Mouse (Mus musculus): ENCODE measurements at regions not wholly inside any gene's neighbourhood (a gene's known extent, or its start where the extent isn't known, plus 50 kb on each side); places are given as distances from the start of the nearest gene placed in this dataset.

DNA sequence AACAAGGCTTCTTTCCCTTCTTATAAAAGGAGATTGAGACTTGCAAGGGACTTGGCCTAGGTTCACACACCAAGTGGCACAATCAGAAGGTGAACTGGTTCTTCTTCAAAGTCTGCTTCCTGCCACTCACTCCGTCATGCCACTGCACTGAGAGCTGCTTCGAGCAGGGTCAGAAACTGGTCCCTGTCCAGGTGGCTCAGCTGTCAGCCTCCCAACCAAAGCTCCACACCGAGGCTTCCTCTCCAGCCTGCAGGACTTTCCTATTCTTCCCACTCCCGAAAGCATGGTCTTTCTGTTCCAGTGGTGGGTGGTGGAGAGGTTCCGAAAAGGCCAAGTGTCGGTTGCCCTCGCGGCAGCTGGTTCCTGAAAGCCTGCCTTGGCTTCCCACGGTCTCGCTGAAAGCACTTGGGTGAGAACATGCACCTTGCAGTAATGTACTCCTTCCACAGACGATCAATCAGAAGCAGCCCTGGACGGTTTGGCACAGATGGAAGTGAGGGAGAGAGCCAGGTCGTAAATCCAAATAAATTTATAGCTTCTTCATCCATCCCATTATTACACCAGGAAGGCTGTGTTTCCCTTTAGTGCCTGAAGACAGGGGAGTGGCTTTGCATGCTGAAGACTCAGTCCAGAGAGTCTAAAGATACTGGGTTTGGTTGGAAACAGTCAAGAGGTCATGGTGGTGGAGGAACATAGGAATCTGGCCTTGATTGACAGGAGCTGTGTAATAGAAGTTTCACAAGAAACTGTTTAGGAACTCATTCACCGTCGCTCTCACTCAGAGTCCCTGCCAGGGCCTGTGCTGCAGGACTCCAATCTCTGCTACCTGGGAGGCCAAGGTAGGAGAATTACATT, 306.1 kb upstream of the 4930535I16Rik start:
- no peak for TF ChIP-seq USF1 (IDR thresholded peaks at IDR 0.05; ENCODE audit: low read depth, low read length)
- TF ChIP-seq USF2 (IDR thresholded peaks at IDR 0.05; ENCODE audit: borderline replicate concordance in 1 of 2, insufficient read depth in 1 of 2, low read depth in 1 of 2, low read length in 2 of 2), result no peak
- no peak for TF ChIP-seq HCFC1 (IDR thresholded peaks at IDR 0.05; ENCODE audit: low read depth, low read length)
- TF ChIP-seq POLR2AphosphoS5 (IDR thresholded peaks at IDR 0.05; ENCODE audit: borderline replicate concordance, low read depth, low read length), result no peak
- TF ChIP-seq CHD1 (IDR thresholded peaks at IDR 0.05; ENCODE audit: low read depth, low read length), result no peak
- TF ChIP-seq MYB (IDR thresholded peaks at IDR 0.05; ENCODE audit: low read depth, low read length), result no peak
- TF ChIP-seq MXI1 (IDR thresholded peaks at IDR 0.05; ENCODE audit: low read depth, low read length), result no peak
- TF ChIP-seq ELF1 (IDR thresholded peaks at IDR 0.05; ENCODE audit: low read depth, low read length), result no peak
- no peak for TF ChIP-seq TBP (IDR thresholded peaks at IDR 0.05; ENCODE audit: low read depth, low read length)
- no peak for TF ChIP-seq UBTF (IDR thresholded peaks at IDR 0.05; ENCODE audit: borderline replicate concordance, insufficient read depth, low read depth, low read length)
- no peak for TF ChIP-seq SIN3A (IDR thresholded peaks at IDR 0.05; ENCODE audit: low read length)
- no peak for TF ChIP-seq RAD21 (IDR thresholded peaks at IDR 0.05; ENCODE audit: low read depth, low read length)
- DNase-seq (ENCODE audit: low read depth, low spot score), result no peak

DNA sequence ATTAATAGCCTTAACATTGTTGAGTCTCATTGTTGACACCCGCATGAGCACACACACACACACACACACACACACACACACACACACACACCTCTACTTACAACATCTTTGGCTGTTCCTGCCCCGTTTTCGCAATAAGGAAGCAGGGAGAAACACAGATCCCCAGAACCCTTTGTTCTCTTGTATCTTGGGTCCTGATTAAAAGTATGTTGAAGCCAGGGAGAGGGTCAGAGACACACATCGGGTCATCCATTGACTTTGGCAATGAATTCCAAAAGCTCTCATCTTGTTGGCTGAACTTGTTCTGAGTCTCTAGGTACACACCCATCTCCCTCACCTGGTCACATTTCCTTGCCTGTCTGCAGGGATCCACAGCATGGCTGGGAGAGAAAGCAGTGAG, 303.9 kb upstream of the 4930535I16Rik start:
- Histone ChIP-seq H3K4me1 (ENCODE audit: control insufficient read depth in 1 of 2, insufficient read depth in 2 of 2, low read length in 2 of 2) (no peaks in the 10 kb centered on the region), H3K79me2 (ENCODE audit: control insufficient read depth, insufficient read depth, low read length, poor library complexity) (no peaks in the 10 kb centered on the region), H3K9me3 (replicated peaks; ENCODE audit: insufficient read depth, low read length) (no peaks in the 10 kb centered on the region), H3K9ac (ENCODE audit: control insufficient read depth, low read depth, low read length, poor library complexity, severe bottlenecking) (no peak overlapping the region), H3K4me3 (ENCODE audit: control insufficient read depth in 1 of 2, insufficient read depth in 1 of 2, low read depth in 2 of 2, low read length in 2 of 2) (no peak overlapping the region), H3K27ac (ENCODE audit: control insufficient read depth, low read depth, low read length) (no peak overlapping the region), H3K27me3 (ENCODE audit: control insufficient read depth in 1 of 2, insufficient read depth in 2 of 2, low read length in 2 of 2) (no peaks in the 10 kb centered on the region), H3K36me3 (ENCODE audit: control insufficient read depth in 1 of 2, insufficient read depth in 2 of 2, low read length in 2 of 2) (no peaks in the 10 kb centered on the region)
- no peak for DNase-seq (ENCODE audit: low read depth, low spot score)
- TF ChIP-seq MYB (IDR thresholded peaks at IDR 0.05; ENCODE audit: low read depth, low read length) (no peak), MEF2A (IDR thresholded peaks at IDR 0.05; ENCODE audit: extremely low read depth, insufficient replicate concordance, low read depth, low read length, poor library complexity, severe bottlenecking) (no peak), RCOR1 (IDR thresholded peaks at IDR 0.05; ENCODE audit: low read depth, low read length) (no peak), CTCF (IDR thresholded peaks at IDR 0.05 in 2 of 3, conservative IDR thresholded peaks at IDR 0.05 in 1 of 3; ENCODE audit: control insufficient read depth in 1 of 3, insufficient read depth in 1 of 3, low read depth in 2 of 3, low read length in 3 of 3, poor library complexity in 1 of 3, severe bottlenecking in 1 of 3) (no peak)

More for the DNA sequence above, 306.1 kb upstream of the 4930535I16Rik start:
- no peak overlapping the region for H3K4me3 ChIP-seq (ENCODE audit: control insufficient read depth in 1 of 2, insufficient read depth in 1 of 2, low read depth in 2 of 2, low read length in 2 of 2)
- H3K27ac ChIP-seq (ENCODE audit: control insufficient read depth, low read depth, low read length), result no peak overlapping the region
- no peaks in the 10 kb centered on the region for H3K9me3 ChIP-seq (replicated peaks; ENCODE audit: insufficient read depth, low read length)
- no peaks in the 10 kb centered on the region for H3K79me2 ChIP-seq (ENCODE audit: control insufficient read depth, insufficient read depth, low read length, poor library complexity)
- H3K4me1 ChIP-seq (ENCODE audit: control insufficient read depth in 1 of 2, insufficient read depth in 2 of 2, low read length in 2 of 2), result no peaks in the 10 kb centered on the region
- no peak overlapping the region for H3K9ac ChIP-seq (ENCODE audit: control insufficient read depth, low read depth, low read length, poor library complexity, severe bottlenecking)
- no peaks in the 10 kb centered on the region for H3K27me3 ChIP-seq (ENCODE audit: control insufficient read depth in 1 of 2, insufficient read depth in 2 of 2, low read length in 2 of 2)
- no peaks in the 10 kb centered on the region for H3K36me3 ChIP-seq (ENCODE audit: control insufficient read depth in 1 of 2, insufficient read depth in 2 of 2, low read length in 2 of 2)
